Mouse (Mus musculus): ENCODE measurements around the gene Psmd9.
A peak's percentile ranks its signal among the peaks of the same experiment; 100 is the strongest.

The Psmd9 gene

DNA sequence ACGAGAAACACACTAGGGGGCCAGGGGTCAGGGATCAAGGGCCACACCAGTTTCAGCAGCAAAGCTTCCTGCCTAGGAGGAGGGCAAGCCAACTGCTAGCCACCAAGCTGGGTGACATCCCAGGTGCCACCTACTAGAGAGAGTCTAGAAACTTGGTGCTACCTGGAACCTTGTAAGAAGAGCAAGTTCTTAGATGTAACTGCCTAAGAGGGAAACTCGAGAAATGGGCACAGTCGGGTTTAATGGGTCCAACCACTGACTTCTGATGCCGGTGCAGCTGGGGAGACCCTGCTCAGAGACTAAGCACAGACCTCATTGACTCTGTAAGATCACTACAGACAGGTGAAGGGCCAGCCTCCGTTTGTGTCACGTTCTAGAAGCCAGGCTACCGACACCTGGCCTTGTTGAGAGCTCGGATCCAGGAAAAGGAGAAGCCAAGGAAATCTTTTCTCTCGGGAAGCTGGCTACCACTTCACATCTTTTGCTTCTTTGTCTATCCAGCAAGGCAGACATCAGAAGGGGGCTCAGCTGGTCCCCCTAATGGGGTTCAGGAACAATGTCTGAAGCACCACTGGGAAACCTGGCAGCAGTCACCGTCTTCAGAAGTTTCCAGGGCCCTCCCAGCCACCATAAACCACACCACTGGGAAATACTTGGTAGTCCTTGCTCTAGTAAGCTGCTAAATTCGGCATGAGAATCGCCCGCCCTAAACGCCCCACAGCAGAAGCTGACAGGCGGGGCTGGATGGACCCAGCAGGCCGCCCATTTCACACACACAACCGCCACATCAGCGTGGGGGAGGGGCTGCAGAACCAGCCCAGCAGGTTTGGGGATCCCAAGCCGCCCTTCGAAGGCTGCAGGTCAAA, 31.9 kb upstream of the Psmd9 start:
- DNase-seq (ENCODE audit: low read depth in 2 of 2, low spot score in 2 of 2) = peak in 1 of 2 experiments; percentile 40

DNA sequence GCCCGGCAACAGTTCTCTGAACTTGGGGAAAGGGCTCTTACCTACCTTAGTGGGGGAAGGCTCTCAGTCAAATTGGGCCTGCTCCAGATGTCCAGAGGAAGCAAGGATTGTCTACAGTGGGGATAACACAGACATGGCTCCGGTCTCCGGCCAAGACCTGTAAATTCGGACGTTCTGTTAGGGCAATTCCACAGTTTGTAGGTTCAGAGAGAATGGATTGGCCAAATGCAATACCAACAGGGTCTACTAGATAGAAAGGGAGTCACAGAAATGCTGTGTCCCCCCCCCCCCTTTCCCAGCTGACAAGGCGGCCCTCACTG, 31.3 kb upstream of the Psmd9 start:
- DNase-seq (ENCODE audit: low read depth in 2 of 2, low spot score in 2 of 2) = no peak

DNA sequence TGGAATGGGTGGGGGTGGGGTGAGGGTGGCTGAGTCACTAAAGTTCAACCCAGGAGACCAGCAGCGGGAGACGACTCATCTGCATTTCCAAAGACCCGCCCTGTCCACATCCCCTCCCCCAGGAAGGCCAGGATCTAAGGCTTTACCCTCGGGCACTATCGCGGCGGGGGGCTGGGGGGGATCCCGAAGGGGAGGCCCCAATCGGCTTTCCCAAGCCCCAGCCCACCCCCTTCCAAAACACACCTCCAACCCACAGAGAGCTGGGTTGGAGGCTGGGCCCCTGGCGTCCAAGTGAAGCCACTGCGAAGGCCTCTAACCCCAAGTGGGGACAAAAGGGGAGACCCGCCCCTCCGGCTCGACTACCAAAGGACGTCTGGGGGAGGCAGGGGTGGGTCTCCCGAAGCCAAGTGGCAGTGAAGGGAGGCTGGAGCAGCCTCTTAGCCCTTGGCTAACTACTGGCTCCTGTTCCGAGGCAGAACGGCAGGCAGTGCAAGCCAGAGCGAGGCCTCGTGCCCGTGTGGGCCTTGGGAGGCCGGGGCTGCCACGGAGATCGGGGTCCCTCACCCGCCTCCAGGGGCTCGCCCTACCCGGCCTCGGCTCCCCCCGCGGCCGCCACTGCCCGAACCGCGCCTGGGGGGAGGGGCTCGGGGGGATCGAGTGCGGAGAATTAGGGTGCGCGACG, 30.8 kb upstream of the Psmd9 start:
- no peak for DNase-seq (ENCODE audit: low read depth in 2 of 2, low spot score in 2 of 2)

DNA sequence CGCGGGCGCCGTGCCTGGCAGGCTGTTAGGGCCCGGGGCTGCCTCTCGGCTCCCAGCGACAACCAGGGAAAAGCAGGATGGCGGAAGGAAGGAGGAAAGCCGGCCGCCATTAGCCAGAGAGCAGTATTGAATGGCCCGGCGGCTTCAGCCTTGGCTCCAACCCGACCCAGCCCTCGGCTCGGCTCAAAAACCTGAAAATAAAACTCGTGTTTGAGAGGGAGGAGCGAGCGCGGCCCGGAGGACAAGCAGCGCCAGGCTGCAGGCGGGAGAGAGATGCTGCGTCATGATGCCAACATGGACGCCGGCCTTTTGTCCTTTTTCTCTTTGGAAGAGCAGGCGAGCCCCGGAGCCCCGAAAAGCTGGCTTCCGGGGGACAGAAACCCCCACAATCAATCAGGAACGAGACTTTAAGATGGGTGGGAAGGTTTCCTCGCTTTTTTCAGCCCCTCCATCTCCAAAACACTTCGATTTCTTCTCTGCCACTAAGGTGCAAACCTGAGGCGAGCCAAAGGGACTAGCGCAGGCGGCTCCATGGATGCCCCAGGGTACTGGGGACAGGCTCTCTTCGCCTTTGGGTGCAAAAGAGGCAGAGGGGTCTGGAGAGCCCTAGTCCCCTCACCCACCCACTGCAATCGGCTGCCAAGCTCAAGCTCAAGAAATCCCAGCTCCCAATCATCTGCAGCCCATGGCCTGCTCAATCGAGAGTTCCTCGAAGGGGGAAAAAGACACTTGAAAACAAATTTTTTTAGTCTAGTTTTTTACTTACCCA, 30.1 kb upstream of the Psmd9 start:
- DNase-seq (ENCODE audit: low read depth in 2 of 2, low spot score in 2 of 2) = peak; percentile 57 to 63

DNA sequence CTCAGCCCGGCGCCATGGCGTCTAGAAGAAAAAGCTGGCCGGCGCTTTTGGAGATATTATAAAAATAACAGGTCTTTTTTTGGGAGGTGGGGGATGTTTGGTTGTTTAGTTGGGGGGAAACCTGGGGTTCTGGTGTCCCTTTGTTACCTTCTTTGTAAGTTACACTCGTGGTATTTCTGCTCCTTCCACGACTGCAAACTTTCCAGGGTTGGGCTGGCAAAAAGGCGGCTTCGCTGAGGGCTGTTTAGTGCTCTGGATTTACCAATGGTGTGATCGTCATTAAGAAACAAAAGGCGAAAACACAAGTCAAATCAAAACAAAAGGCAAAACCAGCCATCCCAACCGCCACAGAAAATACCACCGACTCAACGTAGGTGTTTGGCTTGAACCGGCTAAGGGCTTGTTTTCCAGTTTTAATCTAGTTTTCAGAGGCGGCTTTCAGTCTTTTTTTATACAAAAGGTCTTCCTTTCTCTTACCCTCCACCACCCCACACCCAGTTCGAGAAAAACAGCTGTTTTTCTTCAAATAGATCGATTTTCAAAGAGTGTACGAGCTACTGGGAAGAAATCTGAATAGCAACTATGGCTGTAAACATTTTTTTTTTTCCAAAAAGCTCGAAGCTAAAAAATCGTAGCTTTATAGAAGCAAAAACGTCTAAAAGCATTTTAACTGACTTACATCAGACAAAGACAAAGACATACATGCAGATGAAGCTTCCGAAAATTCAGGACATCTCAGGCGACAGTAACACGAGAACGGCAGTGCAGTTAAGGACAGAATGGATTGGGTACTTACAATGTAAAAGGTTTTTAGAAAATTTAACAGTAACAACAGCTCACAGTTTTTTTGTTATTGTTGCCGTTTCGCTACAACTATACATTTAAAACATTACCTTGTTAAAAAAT, 29.2 kb upstream of the Psmd9 start:
- DNase-seq (ENCODE audit: low read depth in 2 of 2, low spot score in 2 of 2) = peak in 1 of 2 experiments; percentile 53

DNA sequence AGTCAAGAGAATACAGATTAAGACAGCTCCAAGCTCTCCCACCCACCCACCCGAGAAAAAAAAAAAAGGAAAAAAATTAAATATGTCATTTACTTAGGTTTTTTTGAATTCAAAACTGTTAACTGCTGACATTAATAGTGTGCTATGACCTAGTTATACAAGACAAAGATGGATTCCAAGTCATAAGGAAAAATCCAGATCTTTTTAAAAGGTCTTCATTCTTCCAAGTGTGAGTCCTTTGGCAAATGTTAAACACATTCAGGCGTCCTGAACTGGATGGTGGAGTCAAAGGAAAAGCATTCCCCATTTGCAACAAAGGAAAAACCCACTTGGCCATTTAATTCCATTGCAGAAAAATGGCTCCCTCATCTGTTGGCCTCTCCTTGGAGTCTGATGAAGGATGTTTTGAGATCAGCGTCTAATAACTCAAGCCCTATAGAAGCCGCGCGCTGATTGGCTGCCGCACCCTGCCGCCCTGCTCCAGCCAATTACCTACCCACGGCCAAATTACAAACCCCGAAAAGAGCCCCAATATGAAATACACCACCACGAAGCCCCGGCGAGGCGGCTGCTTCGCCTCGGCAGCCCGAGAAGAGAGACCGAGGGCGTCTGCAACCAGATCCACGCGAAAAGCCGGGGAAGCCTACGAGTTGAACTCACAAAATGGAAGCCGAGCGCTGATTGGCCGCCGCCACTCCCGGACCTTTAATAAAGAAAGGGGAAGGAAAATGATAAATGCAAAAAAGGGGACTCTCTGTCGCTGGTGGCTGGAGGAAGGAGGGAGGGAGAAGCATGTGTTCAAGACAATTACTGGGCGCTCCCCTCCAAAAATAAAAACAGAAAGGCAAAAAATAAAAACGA, 28.3 kb upstream of the Psmd9 start:
- peak; percentile 61 to 72 for DNase-seq (ENCODE audit: low read depth in 2 of 2, low spot score in 2 of 2)

DNA sequence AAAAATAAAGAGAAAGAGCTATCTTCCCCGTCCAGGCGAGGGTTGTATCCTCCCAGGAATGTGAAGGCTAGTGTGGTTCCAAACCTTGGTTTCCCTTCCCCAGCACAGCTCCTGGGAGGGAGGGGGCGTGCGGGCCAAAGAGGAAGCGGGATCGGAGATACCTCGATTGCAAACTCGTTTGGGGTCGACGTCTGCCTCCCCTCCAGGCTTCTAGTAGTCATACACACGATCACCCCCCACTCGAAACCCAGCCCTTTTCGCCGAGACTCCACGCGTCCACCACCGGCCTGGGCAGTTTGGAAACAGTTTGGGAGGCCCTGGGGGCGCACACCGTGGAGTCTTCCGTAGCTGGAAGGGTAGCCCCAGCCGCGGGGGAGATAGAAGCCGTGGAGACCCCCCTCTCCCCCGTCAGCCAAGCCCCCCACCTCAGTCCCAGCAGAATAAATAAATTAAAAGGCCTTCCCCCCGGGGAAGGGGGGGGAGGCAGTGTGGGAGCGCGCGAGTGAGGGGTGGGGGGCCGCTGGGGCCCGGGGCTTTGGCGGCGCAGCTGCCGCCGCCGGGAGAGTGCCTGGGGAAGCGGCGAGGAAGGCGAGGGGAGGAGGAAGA, 27.6 kb upstream of the Psmd9 start:
- no peak for DNase-seq (ENCODE audit: low read depth in 2 of 2, low spot score in 2 of 2)

DNA sequence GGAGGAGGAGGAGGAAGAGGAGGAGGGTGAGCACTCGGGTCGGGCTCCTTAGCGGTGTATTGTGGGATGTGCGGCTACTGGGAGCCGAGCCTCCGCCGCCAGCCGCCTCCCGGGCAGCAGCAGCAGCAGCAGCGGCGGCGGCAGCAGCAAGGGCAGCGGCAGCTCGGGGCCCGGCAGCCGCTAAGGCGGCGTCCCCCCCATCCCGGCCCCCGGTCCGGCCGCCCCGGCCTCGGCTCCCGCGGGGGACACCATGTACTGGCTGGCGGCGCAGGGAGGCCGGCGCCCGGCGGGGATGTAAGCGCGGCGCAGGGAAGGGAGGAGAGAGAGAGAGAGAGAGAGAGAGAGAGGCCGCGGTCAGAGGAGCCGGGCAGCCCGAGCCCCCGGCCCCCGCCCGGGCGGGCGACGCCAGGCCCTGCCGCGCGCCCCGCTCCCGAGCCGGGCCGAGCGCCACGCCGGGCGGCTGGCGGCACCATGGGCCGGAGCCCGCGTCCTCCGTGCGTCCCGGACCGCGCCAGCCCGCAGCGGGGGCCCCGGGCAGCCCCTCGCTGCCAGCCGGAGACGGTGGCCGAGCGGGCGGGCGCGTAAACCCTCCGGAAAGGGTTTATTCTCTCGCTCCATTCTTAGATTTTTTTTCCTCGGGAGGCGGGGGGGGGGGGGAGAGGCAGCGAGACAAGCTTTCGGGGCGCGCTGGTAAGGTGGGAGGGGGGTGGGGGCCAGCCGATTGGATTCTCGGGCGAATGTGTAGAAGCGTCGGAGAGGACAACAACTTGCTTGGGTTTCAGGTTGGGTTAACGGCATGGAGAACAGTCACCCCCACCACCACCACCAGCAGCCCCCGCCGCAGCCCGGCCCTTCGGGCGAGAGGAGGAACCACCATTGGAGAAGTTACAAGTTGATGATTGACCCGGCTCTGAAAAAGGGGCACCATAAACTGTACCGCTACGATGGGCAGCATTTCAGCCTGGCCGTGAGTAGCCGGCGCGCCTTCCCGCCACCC, 26.8 kb upstream of the Psmd9 start, which contains the start of gene Setd1b:
Gene Setd1b, plus strand, starts transcription at position 33 of the 997 bp plus-strand sequence.
- no peak for DNase-seq (ENCODE audit: low read depth in 2 of 2, low spot score in 2 of 2)

DNA sequence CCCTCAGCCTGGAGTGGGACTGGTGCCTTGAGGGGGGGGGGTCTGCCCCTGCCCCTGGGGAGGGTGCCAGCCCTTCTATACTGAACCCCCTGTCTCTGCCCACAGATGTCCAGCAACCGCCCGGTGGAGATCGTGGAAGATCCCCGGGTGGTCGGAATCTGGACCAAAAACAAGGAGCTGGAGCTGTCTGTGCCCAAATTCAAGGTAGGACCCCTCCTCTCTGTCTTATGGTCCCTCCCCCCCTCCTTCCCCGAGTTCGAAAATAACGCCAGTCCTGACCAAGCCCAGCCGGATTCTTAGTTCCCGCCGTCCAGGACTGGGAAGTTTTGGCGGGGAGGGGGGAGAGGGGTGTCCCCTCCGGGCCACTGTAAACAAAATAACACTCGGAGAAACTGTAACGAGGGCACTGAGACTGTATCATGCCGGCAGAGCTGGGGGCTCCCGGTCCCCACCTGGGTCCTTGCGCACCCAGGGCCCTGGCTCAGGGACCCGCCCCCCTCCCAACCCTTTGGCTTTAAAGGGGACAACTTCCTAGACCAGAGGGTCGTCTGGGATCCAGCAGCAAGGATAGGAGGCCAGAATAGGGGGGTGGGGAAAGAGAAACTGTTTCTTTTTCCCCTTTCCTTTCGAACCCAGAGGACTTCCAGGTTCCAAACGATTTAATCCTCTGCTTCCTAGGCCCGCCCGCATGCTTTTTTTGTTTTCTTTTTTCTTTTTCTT, 25.8 kb upstream of the Psmd9 start:
- DNase-seq (ENCODE audit: low read depth in 2 of 2, low spot score in 2 of 2) = no peak

DNA sequence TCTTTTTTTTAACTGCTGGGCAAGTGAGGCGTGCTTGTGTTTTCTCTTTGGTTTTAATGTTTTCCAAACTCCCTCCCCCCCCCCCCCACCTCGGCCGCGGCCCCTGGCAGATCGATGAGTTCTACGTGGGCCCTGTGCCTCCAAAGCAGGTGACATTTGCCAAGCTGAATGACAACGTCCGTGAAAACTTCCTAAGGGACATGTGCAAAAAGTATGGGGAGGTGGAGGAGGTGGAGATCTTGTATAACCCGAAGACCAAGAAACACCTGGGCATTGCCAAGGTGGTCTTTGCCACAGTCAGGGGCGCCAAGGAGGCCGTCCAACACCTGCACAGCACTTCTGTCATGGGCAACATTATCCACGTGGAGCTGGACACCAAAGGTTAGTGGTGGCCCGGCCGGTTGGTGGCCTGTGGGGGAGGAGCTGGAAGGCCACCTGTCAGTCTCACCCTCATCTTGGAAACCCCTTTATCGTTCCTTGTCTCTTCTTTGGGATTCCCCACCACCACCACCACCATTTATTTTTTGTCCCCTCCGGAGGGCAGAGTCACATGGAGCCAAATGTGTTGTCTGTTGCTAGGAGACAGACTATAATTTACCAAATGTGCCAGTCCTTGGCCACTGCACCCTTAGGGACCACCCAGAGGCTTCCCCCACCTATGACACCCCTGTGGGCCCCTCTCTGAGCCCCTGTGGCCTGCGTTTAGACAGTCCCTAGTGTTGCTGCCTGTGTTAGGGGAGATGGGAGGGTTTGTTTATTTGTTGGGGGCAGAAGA, 25.1 kb upstream of the Psmd9 start:
- DNase-seq (ENCODE audit: low read depth in 2 of 2, low spot score in 2 of 2) = no peak

DNA sequence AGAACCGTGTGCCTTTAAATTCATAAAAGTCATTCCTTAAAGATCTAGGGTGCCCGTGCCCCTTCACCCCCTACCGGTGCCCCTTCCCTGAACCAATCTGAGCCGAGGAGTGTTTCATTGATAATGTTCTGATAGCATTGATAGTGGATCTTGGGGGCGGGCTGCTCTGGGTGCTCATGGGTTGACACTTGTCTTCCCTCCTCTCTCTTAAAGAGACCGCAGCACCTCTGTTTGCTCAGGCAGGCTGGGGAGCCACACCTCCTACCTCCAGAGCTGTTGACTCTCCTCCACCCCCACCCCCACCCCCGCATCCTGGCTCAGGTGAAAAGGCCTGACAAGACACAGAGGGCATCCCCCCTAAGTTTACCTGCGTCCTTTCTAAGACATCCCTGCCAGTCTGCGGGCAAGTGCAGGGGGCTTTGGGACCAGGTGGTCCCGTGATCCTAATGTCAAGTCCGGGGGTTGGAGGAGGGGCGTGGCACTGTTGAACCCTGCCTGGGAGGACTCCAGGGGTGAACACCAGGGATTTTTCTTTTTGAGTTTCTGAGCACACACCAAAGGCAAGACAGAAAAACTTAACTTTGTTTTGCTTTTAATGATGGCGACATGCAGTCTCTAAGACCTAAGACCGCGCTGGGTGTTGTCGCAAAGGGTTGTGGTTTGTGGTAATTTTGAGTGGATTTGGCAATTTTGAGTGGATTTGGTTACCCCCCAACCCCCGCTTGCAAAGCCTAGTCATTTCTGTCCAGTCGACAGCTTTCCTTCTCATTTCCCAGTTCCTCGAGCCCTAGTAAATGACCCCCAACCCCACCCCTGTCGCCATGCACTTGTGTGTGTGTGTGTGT, 24.2 kb upstream of the Psmd9 start:
- DNase-seq (ENCODE audit: low read depth in 2 of 2, low spot score in 2 of 2) = no peak

DNA sequence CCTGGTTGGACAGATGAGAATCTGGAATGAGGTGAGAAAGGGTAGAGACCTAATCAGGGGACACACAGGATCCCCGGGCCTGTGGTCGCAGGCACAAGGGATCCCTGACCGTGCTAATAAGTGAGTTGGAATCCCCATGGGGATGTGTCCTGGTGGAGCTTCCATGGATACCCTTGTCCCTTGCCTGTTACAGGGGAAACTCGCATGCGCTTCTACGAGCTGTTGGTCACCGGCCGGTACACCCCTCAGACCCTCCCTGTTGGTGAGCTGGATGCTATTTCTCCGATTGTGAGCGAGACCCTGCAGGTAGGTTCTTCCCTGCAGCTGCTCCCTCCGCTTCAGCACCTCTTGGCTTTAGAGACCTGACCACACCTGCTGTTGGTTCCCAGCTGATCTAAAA, 22.9 kb upstream of the Psmd9 start:
- no peak for DNase-seq (ENCODE audit: low read depth in 2 of 2, low spot score in 2 of 2)

DNA sequence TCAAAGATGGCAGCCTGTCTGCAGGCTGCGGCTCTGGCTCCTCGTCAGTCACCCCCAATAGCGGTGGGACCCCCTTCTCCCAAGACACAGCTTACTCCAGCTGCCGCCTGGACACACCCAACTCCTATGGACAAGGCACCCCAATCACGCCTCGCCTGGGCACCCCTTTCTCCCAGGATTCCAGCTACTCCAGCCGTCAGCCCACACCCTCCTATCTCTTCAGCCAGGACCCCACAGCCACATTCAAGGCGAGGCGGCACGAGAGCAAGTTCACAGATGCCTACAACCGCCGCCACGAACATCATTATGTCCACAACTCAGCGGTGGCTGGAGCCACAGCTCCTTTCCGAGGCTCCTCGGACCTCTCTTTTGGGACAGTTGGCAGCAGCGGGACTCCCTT, 21.6 kb upstream of the Psmd9 start:
- DNase-seq (ENCODE audit: low read depth in 2 of 2, low spot score in 2 of 2) = no peak

DNA sequence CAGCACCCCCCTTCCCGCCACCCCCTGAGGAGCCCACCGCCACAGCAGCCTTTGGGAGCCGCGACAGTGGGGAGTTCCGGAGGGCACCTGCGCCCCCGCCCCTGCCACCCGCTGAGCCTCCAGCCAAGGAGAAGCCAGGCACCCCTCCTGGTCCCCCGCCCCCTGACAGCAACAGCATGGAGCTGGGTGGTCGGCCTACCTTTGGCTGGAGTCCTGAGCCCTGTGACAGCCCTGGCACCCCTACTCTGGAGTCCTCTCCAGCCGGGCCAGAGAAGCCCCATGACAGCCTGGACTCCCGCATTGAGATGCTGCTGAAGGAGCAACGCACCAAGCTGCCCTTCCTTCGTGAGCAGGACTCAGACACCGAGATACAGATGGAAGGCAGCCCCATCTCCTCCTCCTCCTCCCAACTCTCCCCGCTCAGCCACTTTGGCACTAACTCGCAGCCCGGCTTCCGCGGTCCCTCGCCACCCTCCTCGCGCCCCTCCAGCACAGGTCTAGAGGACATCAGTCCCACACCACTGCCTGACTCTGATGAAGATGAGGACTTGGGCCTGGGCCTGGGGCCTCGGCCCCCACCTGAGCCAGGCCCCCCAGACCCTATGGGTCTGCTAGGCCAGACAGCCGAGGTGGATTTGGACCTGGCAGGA, 21.0 kb upstream of the Psmd9 start:
- no peak for DNase-seq (ENCODE audit: low read depth in 2 of 2, low spot score in 2 of 2)

Data from CD8-positive naive resting alpha-beta T cell, adult 2 months (primary cell).